In genomic region chr6:100537987-100538386, GRCm38 (mm10) we compare ENCODE assay signal across 26 mouse cellular contexts.
"Had no signal": no experiment of that assay in that cellular context is flagged by ENCODE, and none has a peak within 500 bp of the region (broad histone marks: within the 10 kb centered on the region; RNA-seq: fewer than 3 reads in every experiment).

No protein-coding gene starts in this region.

- H3K9me3 ChIP-seq: heart, embryonic 12.5 days; hindbrain, embryonic 10.5 days; hindbrain, embryonic 12.5 days; limb, embryonic 10.5 days; limb, embryonic 12.5 days; liver, embryonic 13.5 days; liver, embryonic 15.5 days had no signal

- H3K27ac ChIP-seq: gastrocnemius, adult 2 months; heart, adult 2 months; hindbrain, embryonic 10.5 days; hindbrain, embryonic 12.5 days; hindbrain, embryonic 14.5 days; layer of hippocampus, adult 2 months; limb, embryonic 10.5 days; limb, embryonic 12.5 days; liver, embryonic 13.5 days; liver, embryonic 15.5 days had no signal

- H3K4me1 ChIP-seq: liver, embryonic 13.5 days; liver, embryonic 15.5 days had no signal

- H3K36me3 ChIP-seq: heart, embryonic 12.5 days; hindbrain, embryonic 10.5 days; hindbrain, embryonic 12.5 days; limb, embryonic 10.5 days; limb, embryonic 12.5 days; liver, embryonic 13.5 days; liver, embryonic 15.5 days had no signal

- DNase-seq: gastrocnemius, adult 2 months; gastrocnemius, postnatal 10 days; gastrocnemius, postnatal 36 days; heart, adult 11 months; heart, adult 2 months; heart, postnatal 10 days; heart, postnatal 4 days; kidney, adult 18-20 months; kidney, adult 8-10 months; kidney, postnatal 10 days; kidney, postnatal 25 days; kidney, postnatal 4 days; layer of hippocampus, postnatal 36 days; liver; liver, embryonic 13.5 days had no signal

- H3K27me3 ChIP-seq: liver, embryonic 13.5 days; liver, embryonic 15.5 days had no signal

- H3K4me2 ChIP-seq: heart, embryonic 12.5 days; hindbrain, embryonic 12.5 days; hindbrain, embryonic 14.5 days; limb, embryonic 12.5 days; liver, embryonic 11.5 days; liver, embryonic 13.5 days; liver, embryonic 15.5 days had no signal

- ATAC-seq: hindbrain, embryonic 16.5 days; inflammation-experienced regulatory T-cells, adult 6 months had no signal

- H3K9ac ChIP-seq: heart, embryonic 12.5 days; hindbrain, embryonic 12.5 days; hindbrain, embryonic 14.5 days; limb, embryonic 12.5 days; liver, embryonic 13.5 days; liver, embryonic 15.5 days had no signal

- H3K4me3 ChIP-seq: gastrocnemius, adult 2 months; heart, adult 2 months; heart, embryonic 12.5 days; hindbrain, embryonic 10.5 days; hindbrain, embryonic 12.5 days; layer of hippocampus, adult 2 months; limb, embryonic 10.5 days; limb, embryonic 12.5 days; liver, embryonic 13.5 days; liver, embryonic 15.5 days had no signal
